Mouse (Mus musculus): Measurements from ENCODE around the gene Dynlt1a.
"Not testable (repeated sequence)": the region's sequence is repeated elsewhere in the genome, so short reads cannot be mapped to it uniquely, and the experiment has no call there.

- TF ChIP-seq CTCF (IDR thresholded peaks at IDR 0.05; ENCODE audit: borderline replicate concordance, control insufficient read depth, extremely low read depth, insufficient read depth, low read length, poor library complexity); POLR2A (IDR thresholded peaks at IDR 0.05; ENCODE audit: control insufficient read depth, extremely low read depth, insufficient read depth, low read length, poor library complexity): not testable (repeated sequence)
Measured at GRCm38 (mm10) chr17:6321778-6322101, 4.4 kb upstream of the Dynlt1a start.
